Mouse (Mus musculus) T-cell, adult 2 months (primary cell): ENCODE measurements around the gene Kif6.

Source experiments
- DNase-seq: peaks from one replicate; pipeline ENCODE4 v3.0.0; 2022; ENCODE audit warnings: low spot score

The Kif6 gene

GRCm38 (mm10) chr17:49738351-49738750 is 123.4 kb downstream of the Kif6 start:
- no peak for DNase-seq

GRCm38 (mm10) chr17:49739896-49740679 is 125.2 kb downstream of the Kif6 start:
- DNase-seq = no peak

DNA sequence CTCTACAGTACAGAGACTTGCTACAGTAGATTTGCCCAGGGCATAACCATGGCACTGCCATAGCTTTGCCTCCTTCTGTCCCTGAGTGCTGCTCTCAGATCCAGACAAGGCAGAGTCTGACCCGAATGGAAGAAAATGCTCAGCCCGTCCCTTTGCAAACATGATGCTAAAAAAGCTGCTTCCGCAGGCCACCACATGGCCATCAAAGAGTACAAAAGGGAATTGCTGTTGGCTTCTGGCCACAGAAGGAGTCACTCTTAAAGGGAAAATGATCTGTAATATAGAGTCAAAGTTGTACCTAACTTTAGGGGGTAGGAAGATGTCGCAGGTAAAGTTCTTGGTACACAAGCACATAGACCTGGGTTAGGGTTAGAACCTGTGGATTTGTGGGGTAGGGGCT is 126.2 kb downstream of the Kif6 start:
- no peak for DNase-seq

GRCm38 (mm10) chr17:49741927-49742326 is 127.0 kb downstream of the Kif6 start:
- no peak for DNase-seq

DNA sequence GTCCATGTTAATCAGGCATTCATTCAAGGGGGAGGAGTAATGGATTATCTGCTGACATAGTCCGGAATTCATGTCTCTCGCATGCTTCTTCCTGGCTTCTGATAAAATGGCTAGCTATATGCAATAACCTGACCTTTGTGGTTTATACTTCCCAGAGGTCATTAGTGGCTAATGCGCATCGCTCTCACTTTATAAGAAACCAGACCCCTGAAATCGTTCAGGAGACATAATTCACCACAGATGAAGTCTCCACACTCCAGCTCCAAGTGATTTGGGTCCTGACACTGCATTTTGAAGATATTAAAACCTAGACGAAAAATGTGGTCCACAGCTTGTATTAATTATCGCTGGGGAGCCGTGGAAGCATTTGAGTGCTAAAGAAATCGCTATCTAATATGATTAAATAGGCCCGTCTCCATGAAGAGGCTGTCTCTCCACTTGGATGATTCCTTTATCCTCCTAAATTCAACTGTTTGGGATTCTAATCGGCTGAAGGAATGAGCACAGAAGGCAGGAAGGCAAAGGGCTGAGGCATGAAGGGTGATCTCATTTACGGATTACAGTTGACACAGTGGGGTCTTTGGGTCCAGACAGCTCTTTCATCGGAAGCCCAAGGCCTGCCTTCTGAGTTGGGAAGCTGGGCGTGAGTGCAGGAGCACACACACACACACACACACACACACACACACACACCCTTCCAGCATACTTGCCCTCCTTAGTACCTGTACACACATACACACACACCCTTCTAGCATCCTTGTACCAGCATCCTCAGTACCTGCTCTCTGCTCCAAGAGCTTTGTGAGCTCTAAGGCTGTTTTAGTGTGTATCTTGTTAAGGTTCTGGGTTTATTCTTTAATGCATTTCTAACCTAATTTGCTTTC is 128.9 kb downstream of the Kif6 start:
- DNase-seq = no peak

GRCm38 (mm10) chr17:49750889-49751324 is 136.0 kb downstream of the Kif6 start:
- no peak for DNase-seq

DNA sequence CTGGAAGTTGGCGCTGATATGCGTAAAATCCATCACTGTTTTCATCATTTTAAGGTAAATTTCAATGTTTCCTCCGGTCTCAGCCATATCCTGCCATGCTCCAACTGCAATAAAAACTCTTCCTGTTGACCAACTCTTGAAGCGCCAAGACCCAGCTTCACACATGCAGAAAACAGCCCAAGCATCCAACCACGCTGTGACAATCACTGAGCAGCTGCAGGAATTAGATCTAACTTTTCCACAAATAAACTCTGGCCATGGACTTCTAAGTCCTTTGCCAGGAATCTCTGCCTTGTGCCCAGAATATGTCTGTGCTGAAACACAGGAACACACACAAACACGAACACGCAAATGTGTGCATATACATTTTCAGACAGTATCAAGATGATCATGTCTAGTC is 138.9 kb downstream of the Kif6 start:
- no peak for DNase-seq

- no peak for DNase-seq
Observed at GRCm38 (mm10) chr17:49756862-49757261, 141.9 kb downstream of the Kif6 start.

- no peak for DNase-seq
Observed at GRCm38 (mm10) chr17:49759047-49759446, 144.1 kb downstream of the Kif6 start.

- DNase-seq = no peak
Observed at GRCm38 (mm10) chr17:49761260-49761659, 146.3 kb downstream of the Kif6 start.

DNA sequence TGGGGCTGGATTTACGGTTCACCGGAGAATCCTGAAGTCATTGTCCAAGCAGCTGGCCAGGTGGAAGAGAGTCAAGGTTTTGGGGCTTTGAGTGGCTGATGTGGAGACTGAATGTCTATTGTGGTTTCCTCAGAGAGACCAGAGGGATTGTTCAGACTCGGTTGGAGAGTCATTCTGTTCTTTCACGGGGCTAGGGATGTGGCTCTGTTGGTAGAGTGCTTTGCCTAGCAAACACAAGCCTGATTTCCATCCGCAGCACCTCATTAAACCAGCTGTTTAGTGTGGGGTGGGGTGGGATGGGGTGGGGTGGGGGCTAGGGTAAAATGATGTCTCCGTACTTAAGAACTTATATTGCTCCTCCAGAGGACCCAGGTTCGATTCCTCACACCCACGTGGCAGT is 146.9 kb downstream of the Kif6 start:
- no peak for DNase-seq

GRCm38 (mm10) chr17:49764963-49765362 is 150.0 kb downstream of the Kif6 start:
- no peak for DNase-seq

DNA sequence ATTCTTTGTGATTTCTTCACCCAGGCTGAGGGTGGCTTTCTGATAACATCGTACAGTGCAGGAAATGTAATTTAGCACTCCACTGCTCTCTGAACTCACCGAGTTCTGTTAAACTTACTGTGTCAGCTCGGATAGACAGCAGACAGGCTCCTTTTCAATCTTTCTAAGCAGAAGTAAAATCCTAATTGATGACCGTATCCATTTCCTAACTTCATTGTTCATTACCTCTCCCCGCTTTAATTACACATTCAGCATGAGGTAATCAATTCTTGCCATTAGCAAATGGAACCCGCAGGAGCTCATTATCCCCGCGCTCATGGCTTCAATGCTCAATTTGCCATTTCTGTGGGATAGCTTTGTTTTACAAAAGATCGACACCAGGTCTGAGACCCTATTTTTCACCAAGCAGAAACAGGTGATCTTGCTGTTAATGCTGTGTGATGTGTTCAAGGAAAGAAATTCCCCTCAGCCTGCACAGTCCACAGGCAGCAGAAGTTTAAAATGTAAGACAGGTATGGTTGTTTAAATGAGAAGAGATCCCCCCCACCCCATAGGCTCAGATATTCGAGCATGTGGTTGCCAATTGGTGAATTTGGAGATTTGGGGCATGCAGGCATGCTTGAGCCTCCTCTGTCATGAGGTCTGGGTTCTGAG is 152.9 kb downstream of the Kif6 start:
- no peak for DNase-seq

DNA sequence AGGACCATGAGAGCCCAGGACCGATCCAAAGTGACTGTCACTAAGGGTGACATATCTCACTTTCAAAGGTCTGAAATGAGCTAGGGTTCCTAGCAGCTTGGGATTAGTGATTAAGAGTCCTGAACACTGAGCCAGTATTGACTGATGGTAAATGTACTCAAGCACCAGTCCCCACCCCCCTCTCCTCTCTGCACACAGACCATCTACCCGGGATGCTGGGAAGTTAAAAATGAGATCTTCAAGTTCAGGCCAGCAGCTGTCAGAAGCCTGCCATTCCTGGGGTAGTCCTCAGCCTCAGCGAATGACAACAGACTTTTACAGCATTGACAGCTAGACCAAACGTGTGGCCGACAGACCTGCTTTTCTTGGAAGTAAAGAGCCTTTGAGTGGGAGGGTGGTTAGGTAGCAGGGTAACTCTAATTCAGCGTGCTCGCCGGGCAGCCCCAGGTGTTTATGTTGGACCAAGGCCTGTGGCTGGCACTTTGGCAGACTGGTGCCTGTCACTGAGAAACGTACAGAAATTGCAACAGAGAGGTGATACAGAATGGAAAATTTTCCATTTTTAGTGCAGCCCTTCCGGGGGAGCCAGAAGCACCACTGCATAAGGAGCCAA is 156.9 kb downstream of the Kif6 start:
- DNase-seq = no peak

DNA sequence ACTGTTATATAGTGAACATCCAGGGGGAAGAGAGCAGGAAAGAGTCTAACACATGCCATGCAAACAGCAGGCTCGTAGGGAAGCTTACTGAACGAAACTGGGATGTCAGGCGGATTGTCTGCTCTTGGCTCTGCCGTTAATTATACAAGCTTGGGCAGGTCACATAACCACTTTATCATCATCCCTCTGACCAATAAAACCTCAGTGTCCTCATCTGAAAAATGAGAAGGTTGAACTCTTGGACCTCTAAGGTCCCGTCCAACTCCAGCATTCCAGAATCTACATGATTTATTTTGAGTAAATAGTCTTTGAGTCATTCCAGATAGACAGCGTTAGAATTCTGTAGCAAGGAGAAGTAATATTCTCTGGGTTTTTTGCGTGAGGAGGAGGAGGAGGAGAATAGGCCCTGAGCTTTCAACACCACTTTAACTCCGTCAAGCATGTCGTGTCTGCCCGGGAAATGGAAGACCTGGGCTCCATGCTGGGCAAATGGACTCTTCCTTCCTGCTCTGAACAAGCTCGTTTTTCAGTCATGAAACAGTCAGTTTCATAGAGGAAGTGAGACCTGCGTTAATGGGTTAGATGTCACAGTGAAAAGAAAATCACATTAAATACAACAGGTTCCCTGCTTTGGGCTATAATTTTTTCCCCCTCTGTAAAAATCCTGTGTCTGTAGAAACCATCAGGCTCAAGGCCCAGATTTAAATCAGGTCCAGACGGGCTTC is 162.3 kb downstream of the Kif6 start:
- DNase-seq = no peak

- DNase-seq = no peak
Observed at GRCm38 (mm10) chr17:49779066-49779465, 164.1 kb downstream of the Kif6 start.

DNA sequence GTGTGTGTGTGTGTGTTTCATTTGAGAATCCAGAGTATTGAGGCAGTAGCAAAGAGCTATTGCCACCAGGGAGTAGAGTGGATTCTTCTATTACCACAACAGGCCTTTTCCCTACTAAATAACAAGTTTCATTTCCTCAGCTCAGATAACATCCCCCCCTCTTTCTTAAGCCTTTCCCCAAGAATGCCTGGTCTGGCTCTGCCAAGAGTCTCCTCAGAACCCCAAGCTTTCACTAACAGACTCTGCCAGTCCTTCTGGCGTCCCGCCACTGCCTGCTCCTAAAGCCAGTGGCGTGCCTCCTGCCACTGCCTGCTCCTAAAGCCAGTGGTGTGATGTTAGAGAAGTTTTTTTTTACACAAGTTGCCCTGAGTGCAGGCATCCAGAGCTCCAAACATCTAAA is 164.6 kb downstream of the Kif6 start:
- no peak for DNase-seq

- no peak for DNase-seq
Observed at GRCm38 (mm10) chr17:49785851-49786250, 170.9 kb downstream of the Kif6 start.

- no peak for DNase-seq
Observed at GRCm38 (mm10) chr17:49787351-49787750, 172.4 kb downstream of the Kif6 start.

GRCm38 (mm10) chr17:49788187-49788974 is 173.4 kb downstream of the Kif6 start:
- DNase-seq = no peak

- no peak for DNase-seq
Observed at GRCm38 (mm10) chr17:49791546-49791945, 176.6 kb downstream of the Kif6 start.
